Mouse (Mus musculus) liver, adult 2 months (tissue): ENCODE measurements around the gene Zkscan16. TPM values are rescaled to one million over a fixed set of nuclear protein-coding genes. Genes with fewer than 3 reads are reported as not detected.

Experiments used
- DNase-seq: peaks from one replicate; pipeline ENCODE4 v3.0.0-alpha.2; 2011; ENCODE audit warnings: low read depth, low spot score; ENCODE audit errors: extremely low read depth
- H3K27ac ChIP-seq: fragments of 200-500 bp; replicated peaks from 2 replicates; pipeline ENCODE4 v1.5.1; 2012; ENCODE audit warnings: low read depth, mild to moderate bottlenecking, control low read depth, inconsistent platforms, low read length; ENCODE audit not compliant: insufficient read depth
- H3K27me3 ChIP-seq: fragments of 200-500 bp; 2 replicates; pipeline ENCODE4 v1.6.1; 2012; ENCODE audit warnings: mild to moderate bottlenecking, moderate library complexity, low read length, inconsistent platforms; ENCODE audit not compliant: control insufficient read depth, insufficient read depth
- H3K36me3 ChIP-seq: fragments of 200-500 bp; 2 replicates; pipeline ENCODE4 v1.6.1; 2012; ENCODE audit warnings: low read length, inconsistent platforms; ENCODE audit not compliant: control insufficient read depth, insufficient read depth
- H3K4me1 ChIP-seq: fragments of 200-500 bp; 2 replicates; pipeline ENCODE4 v1.6.1; 2011; ENCODE audit warnings: low read length; ENCODE audit not compliant: control insufficient read depth, insufficient read depth
- H3K4me3 ChIP-seq: fragments of 200-500 bp; 2 replicates; pipeline ENCODE4 v1.5.1; 2011; ENCODE audit warnings: low read depth, mild to moderate bottlenecking, control low read depth, low read length, moderate library complexity; ENCODE audit not compliant: insufficient read depth
- H3K79me2 ChIP-seq: fragments of 200-500 bp; 2 replicates; pipeline ENCODE4 v1.6.1; 2012; ENCODE audit warnings: inconsistent platforms, mild to moderate bottlenecking, low read length, moderate library complexity; ENCODE audit not compliant: control insufficient read depth, insufficient read depth
- H3K9ac ChIP-seq: fragments of 200-500 bp; 2 replicates; pipeline ENCODE4 v1.6.1; 2012; ENCODE audit warnings: low read depth, mild to moderate bottlenecking, control low read depth, inconsistent platforms, low read length
- CTCF ChIP-seq: fragments of 200-500 bp; IDR thresholded peaks from 2 replicates; pipeline ENCODE4 v1.5.1; 2011; ENCODE audit warnings: low read depth, low read length, control low read depth
- POLR2A ChIP-seq: fragments of 200-500 bp; IDR thresholded peaks from 2 replicates; pipeline ENCODE4 v1.6.1; 2011; ENCODE audit warnings: low read length, control low read depth; ENCODE audit not compliant: insufficient read depth; ENCODE audit errors: extremely low read depth
- WGBS: fragments of 180-500 bp; shearing (Covaris S2); methylation state at CpG from one replicate; pipeline ENCODE4 v1.1.7; 2018; 5-methylcytosine and 5-hydroxymethylcytosine counted together
- polyA plus RNA-seq: library from polyadenylated mRNA; depleted of rRNA; stranded (reverse); fragments of >200 nt; gene quantifications from 2 replicates; pipeline ENCODE4 v1.2.3, GENCODE M21; 2012; rRNA removed
- total RNA-seq: library from RNA; depleted of rRNA; stranded (reverse); fragments of >200 nt; gene quantifications from 2 replicates; pipeline ENCODE4 v1.2.3, GENCODE M21; 2014; rRNA removed

Gene Zkscan16
- total RNA-seq (not detected in 2 replicates), polyA plus RNA-seq (not detected in 2 replicates)

GRCm38 (mm10) chr4:58943420-58944205, at the start of gene Zkscan16:
Gene Zkscan16 (plus strand): TSS chr4:58943628.
- 3% methylated on average over 50 of the region's 50 CpGs for WGBS
- DNase-seq, result peak; percentile 17
- H3K4me3 ChIP-seq, result peak within 1 kb of the TSS; percentile 58
- H3K36me3 ChIP-seq, result no peaks in the 10 kb centered on the region
- TF ChIP-seq POLR2A (no peak), CTCF (no peak)
- peak within 1 kb of the TSS; percentile 5; the same call in 1 of the 2 replicates for H3K9ac ChIP-seq
- H3K79me2 ChIP-seq, result no peaks in the 10 kb centered on the region
- 0 out of 2 replicates have a peak, but pooled peaks cover 3% of the 10 kb centered on the region for H3K4me1 ChIP-seq
- H3K27me3 ChIP-seq, result peaks cover 8% of the 10 kb centered on the region; the same call in 1 of the 2 replicates
- H3K27ac ChIP-seq, result no peak within 1 kb of the TSS

GRCm38 (mm10) chr4:58894399-58894798, 49.0 kb upstream of the Zkscan16 start:
- Histone ChIP-seq H3K36me3 (no peaks in the 10 kb centered on the region), H3K9ac (no peak overlapping the region), H3K27me3 (no peaks in the 10 kb centered on the region), H3K4me1 (peaks cover 9% of the 10 kb centered on the region), H3K27ac (no peak overlapping the region), H3K79me2 (peaks cover 20% of the 10 kb centered on the region), H3K4me3 (no peak overlapping the region)
- DNase-seq, result no peak
- 91% methylated on average over 7 of the region's 7 CpGs for WGBS
- TF ChIP-seq POLR2A (no peak), CTCF (no peak)

- 35% methylated on average over 4 of the region's 4 CpGs for WGBS
- no peak overlapping the region for H3K4me3 ChIP-seq
- TF ChIP-seq CTCF (no peak), POLR2A (no peak)
- H3K4me1 ChIP-seq, result peaks cover 9% of the 10 kb centered on the region
- peak overlapping the region; percentile 49; the same call in 1 of the 2 replicates for H3K27ac ChIP-seq
- no peaks in the 10 kb centered on the region for H3K27me3 ChIP-seq
- H3K9ac ChIP-seq, result no peak overlapping the region
- peaks cover 19% of the 10 kb centered on the region for H3K79me2 ChIP-seq
- H3K36me3 ChIP-seq, result no peaks in the 10 kb centered on the region
- DNase-seq, result peak; percentile 71
These were observed 46.0 kb upstream of the Zkscan16 start for GRCm38 (mm10) chr4:58897436-58897835.

- DNase-seq, result peak; percentile 62
- no peak overlapping the region for H3K27ac ChIP-seq
- TF ChIP-seq POLR2A (no peak), CTCF (no peak)
- H3K79me2 ChIP-seq, result peaks cover 21% of the 10 kb centered on the region
- peaks cover 9% of the 10 kb centered on the region for H3K4me1 ChIP-seq
- no peaks in the 10 kb centered on the region for H3K36me3 ChIP-seq
- H3K4me3 ChIP-seq, result no peak overlapping the region
- H3K9ac ChIP-seq, result no peak overlapping the region
- H3K27me3 ChIP-seq, result no peaks in the 10 kb centered on the region
These were observed 45.1 kb upstream of the Zkscan16 start for GRCm38 (mm10) chr4:58898318-58898717.

- H3K27ac ChIP-seq, result no peak overlapping the region
- H3K4me3 ChIP-seq, result no peak overlapping the region
- no peak overlapping the region for H3K9ac ChIP-seq
- no peaks in the 10 kb centered on the region for H3K36me3 ChIP-seq
- TF ChIP-seq CTCF (no peak), POLR2A (no peak)
- H3K79me2 ChIP-seq, result peaks cover 24% of the 10 kb centered on the region
- DNase-seq, result no peak
- H3K27me3 ChIP-seq, result no peaks in the 10 kb centered on the region
- peaks cover 8% of the 10 kb centered on the region for H3K4me1 ChIP-seq
- WGBS, result 40% methylated on average over 1 of the region's 1 CpGs
These were observed 36.0 kb upstream of the Zkscan16 start for GRCm38 (mm10) chr4:58907453-58907852.
